Mouse (Mus musculus) adipocyte (in vitro differentiated cells): ENCODE results near the gene Pax2.

Source experiments
- DNase-seq: peaks from one replicate; pipeline ENCODE4 v3.0.0-alpha.2; 2016; ENCODE audit warnings: low spot score

Gene Pax2

GRCm38 (mm10) chr19:44784391-44784790 is 28.5 kb downstream of the Pax2 start:
- no peak for DNase-seq

DNA sequence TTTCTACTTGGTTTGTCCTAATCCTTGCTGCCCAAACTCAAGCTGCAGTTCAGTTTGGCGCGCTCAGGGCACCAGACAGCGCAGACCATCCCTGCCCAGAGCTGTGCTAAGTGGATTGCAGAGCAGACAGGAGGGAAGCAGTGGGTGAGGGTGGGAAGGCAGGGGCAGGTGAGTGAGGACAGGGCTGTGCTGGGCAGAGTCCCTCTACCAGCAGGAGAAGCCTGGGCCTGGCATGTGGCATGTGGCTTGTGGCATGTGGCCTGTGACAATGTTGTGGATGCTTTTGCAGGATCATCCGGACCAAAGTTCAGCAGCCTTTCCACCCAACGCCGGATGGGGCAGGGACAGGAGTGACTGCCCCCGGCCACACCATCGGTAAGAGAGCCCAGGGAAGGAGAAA is 32.6 kb downstream of the Pax2 start:
- DNase-seq = no peak

GRCm38 (mm10) chr19:44791981-44792380 is 36.1 kb downstream of the Pax2 start:
- DNase-seq = no peak

- no peak for DNase-seq
Observed at GRCm38 (mm10) chr19:44797110-44798060, 41.5 kb downstream of the Pax2 start.

- DNase-seq = no peak
Observed at GRCm38 (mm10) chr19:44798731-44799130, 42.9 kb downstream of the Pax2 start.

DNA sequence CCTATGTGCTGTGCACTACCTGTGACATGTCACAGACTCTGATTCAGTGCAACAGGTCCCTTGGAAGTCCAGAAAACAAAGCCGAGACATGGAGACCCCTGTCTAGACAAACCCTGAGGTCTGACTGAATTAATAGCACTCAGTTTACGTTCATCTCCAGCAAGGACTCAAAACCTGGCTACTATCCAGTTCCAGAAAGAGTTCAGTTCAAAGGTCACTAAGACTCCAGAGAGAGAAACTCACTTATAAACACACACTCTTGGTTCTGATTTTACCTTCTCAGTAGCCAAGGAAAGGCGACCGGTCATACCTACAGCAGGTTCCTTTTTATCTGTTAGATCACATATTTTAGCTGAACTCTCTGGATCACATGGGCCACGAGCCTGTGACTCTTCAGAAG is 43.3 kb downstream of the Pax2 start:
- DNase-seq = peak; percentile 16

GRCm38 (mm10) chr19:44800327-44800726 is 44.5 kb downstream of the Pax2 start:
- DNase-seq = no peak

DNA sequence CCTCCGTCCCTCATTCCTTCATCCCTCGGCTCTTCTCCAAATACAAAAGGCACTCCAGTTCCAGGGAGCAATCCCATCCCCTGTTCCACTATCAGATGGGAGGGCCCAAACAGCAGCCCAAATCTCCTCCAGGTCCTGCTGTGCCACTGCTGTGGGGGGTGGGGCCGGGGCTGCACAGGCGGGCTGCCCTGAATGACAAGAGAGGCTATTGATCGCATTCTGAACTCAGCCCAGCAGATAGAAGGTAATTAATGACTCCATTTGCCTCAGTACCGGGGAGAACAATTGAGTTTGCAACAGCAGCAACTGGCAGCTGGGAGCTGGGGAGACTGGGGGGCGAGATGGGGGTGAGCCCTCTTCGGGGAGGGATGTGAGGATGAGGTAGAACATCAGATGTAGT is 52.9 kb downstream of the Pax2 start:
- no peak for DNase-seq

DNA sequence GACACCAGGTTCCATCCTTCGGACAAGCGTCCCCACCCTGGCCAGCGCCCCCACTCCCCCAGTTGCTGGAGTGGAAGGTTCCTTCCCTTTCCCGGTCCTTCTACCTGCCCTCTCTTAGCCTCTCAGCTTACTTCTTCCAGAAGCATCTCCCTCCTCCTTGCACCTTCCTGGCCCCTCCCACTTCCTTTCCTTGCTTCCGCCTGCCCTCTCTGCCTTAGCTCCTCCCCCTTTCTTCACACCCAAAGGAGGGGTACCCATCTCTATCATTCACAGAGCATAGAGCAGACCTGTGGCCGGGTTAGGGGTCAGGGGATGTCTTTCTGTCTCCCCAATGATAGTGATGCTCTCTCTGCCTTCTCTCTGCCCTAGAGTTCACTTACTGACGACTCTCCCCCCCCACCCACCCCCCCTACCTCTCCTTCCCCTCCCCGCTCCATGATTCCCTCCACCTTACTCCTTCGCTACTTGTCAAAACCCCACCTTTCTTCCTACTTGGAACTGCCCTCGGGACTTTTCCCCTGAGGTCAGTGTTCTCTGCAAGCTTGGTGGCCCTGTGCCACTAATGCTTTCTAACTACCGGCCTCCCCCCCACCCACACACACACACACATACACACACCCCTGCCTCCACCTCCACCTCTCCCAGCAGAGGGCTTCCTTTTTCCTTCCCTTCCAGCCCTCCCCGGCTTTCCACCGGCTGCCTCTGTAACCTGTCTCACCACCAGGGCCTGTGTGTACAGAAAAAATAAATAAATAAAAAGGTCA is 57.0 kb downstream of the Pax2 start:
- no peak for DNase-seq

GRCm38 (mm10) chr19:44815111-44815510 is 59.3 kb downstream of the Pax2 start:
- no peak for DNase-seq

DNA sequence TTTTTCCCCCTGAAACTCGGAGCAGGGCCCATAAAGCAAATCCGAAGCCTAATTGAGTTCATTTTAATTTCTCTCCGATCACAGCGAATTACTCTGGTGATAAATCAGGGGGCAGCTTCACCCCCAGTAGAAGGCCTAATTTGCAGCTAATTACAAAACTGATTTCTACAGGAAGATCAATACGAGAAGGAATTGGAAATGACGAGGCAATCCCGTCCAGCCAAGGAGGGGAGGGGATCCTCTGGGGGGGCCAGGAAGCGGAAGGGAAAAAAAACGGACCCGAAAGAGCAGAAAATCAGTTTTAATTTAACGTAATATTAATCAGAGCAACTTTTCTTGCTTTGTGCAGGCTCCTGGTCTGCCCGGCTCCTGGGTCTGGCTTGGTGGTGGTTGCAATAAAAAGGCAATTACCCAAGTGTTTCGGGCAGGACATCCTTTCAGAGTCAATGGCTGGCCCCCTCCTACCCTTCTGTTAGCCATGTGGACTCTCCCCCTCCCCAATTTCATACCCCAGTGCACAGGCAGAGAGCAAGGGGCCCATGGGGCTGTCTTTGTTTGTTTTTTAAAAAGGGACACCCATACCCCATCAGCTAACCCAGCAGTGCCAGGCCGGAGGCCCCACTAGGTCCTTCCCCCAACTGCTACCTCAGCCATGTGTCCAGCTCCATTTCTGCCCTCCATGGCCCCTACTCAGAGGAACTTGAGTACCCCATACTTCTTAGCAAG is 61.7 kb downstream of the Pax2 start:
- DNase-seq = no peak

DNA sequence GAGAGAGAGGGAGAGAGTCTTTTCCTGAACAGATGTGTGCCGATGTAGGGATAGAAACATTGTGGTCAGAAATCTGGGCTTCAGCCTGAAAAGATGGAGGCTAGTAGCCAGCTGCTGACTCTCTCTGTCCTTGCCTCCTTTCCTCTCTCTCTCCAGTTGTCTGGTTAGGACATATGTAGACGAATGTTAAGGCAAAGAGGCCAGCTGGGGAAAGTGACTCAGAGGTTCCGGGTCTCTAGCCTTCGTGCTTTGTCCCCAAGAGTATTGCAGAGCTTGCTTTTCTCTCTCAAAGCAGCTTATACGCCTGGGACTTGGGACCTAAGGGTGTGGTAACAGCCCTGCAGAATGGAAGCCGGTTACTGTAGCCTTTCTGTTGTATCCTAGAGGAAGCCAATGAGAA is 62.8 kb downstream of the Pax2 start:
- no peak for DNase-seq

GRCm38 (mm10) chr19:44821581-44821980 is 65.7 kb downstream of the Pax2 start:
- no peak for DNase-seq

- no peak for DNase-seq
Observed at GRCm38 (mm10) chr19:44822295-44822694, 66.5 kb downstream of the Pax2 start.

DNA sequence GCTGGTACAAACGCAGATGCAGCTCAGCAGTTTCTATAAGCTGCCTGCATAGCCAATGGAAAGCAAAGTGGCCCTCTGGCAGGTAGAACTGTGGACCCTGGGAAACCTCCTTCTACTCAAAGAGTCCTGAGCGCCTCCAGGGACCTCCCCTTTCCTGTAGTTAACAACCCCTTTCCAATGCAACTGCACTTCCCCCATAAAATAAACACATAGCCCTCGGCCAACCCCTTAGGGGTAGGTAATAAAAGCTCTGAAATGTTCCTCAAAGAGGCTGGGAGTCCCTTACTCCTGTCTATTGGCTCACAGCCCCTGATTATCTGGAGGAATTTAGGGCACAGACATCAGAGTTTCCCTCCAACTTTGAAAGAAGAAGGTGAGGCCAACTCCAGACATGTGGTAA is 67.8 kb downstream of the Pax2 start:
- DNase-seq = no peak

GRCm38 (mm10) chr19:44825216-44825768 is 69.4 kb downstream of the Pax2 start:
- no peak for DNase-seq

GRCm38 (mm10) chr19:44825819-44826218 is 70.0 kb downstream of the Pax2 start:
- DNase-seq = no peak

DNA sequence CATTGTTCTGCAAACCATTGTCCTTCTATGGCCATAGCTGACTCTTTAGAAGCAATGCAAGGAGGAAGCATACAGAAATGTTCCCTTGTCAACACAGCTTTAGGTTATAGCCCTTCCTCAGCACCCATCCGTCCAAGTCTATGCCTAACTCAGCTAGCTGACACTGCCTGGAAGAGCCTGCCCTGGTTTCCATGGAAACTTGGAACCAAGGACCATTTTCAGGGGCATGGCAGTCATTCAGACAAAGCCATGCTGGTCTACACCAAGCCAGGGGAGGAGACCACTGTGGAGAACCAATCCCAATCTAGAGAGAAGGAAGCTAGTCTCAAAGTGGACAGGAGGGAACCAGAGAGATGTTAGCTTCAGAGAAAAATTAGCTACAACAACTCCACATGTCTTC is 77.5 kb downstream of the Pax2 start:
- DNase-seq = no peak

- DNase-seq = no peak
Observed at GRCm38 (mm10) chr19:44834218-44835041, 78.6 kb downstream of the Pax2 start.

- DNase-seq = no peak
Observed at GRCm38 (mm10) chr19:44835042-44835930, 79.4 kb downstream of the Pax2 start.
